Mouse (Mus musculus): ENCODE measurements at regions not wholly inside any gene's neighbourhood (a gene's known extent, or its start where the extent isn't known, plus 50 kb on each side); places are given as distances from the start of the nearest gene placed in this dataset.
A peak's percentile ranks its signal among the peaks of the same experiment; 100 is the strongest.

GRCm38 (mm10) chr2:82360224-82360623 is 307.2 kb downstream of the Zfp804a start:
- H3K27ac ChIP-seq (ENCODE audit: low read depth, low read length), result no peak overlapping the region
- ATAC-seq (ENCODE audit: low FRiP score), result no peak
- WGBS, result 93% methylated on average over 9 of the region's 9 CpGs
- H3K9ac ChIP-seq (replicated peaks; ENCODE audit: low read length, poor library complexity, severe bottlenecking), result no peak overlapping the region
- no peak for TF ChIP-seq CTCF (IDR thresholded peaks at IDR 0.05)
- DNase-seq (ENCODE audit: low spot score), result no peak
- no peaks in the 10 kb centered on the region for H3K36me3 ChIP-seq (ENCODE audit: insufficient read depth, low read length)
- no peak overlapping the region for H3K4me2 ChIP-seq (ENCODE audit: low read depth, low read length, poor library complexity, severe bottlenecking)
- no peaks in the 10 kb centered on the region for H3K4me1 ChIP-seq (ENCODE audit: insufficient read depth, low read length)
- H3K9me3 ChIP-seq (ENCODE audit: low read length), result no peaks in the 10 kb centered on the region
- no peaks in the 10 kb centered on the region for H3K27me3 ChIP-seq (ENCODE audit: insufficient read depth, low read length)
- no peak overlapping the region for H3K4me3 ChIP-seq (ENCODE audit: low read depth, low read length)

- Histone ChIP-seq H3K27ac (ENCODE audit: low read depth, low read length) (no peak overlapping the region), H3K27me3 (ENCODE audit: insufficient read depth, low read length) (no peaks in the 10 kb centered on the region), H3K36me3 (ENCODE audit: insufficient read depth, low read length) (no peaks in the 10 kb centered on the region), H3K4me3 (ENCODE audit: low read depth, low read length) (no peak overlapping the region), H3K4me2 (ENCODE audit: low read depth, low read length, poor library complexity, severe bottlenecking) (no peak overlapping the region), H3K9ac (replicated peaks; ENCODE audit: low read length, poor library complexity, severe bottlenecking) (no peak overlapping the region), H3K4me1 (ENCODE audit: insufficient read depth, low read length) (no peaks in the 10 kb centered on the region), H3K9me3 (ENCODE audit: low read length) (no peaks in the 10 kb centered on the region)
- ATAC-seq (ENCODE audit: low FRiP score) (no peak), DNase-seq (ENCODE audit: low spot score) (peak; percentile 35)
- no peak for TF ChIP-seq CTCF (IDR thresholded peaks at IDR 0.05)
- WGBS, result 85% methylated on average over 3 of the region's 3 CpGs
These were observed 320.1 kb downstream of the Zfp804a start for GRCm38 (mm10) chr2:82373152-82373551.

- Histone ChIP-seq H3K36me3 (ENCODE audit: insufficient read depth, low read length) (no peaks in the 10 kb centered on the region), H3K4me2 (ENCODE audit: low read depth, low read length, poor library complexity, severe bottlenecking) (no peak overlapping the region), H3K27me3 (ENCODE audit: insufficient read depth, low read length) (no peaks in the 10 kb centered on the region), H3K27ac (ENCODE audit: low read depth, low read length) (no peak overlapping the region), H3K9me3 (ENCODE audit: low read length) (no peaks in the 10 kb centered on the region), H3K4me1 (ENCODE audit: insufficient read depth, low read length) (no peaks in the 10 kb centered on the region), H3K4me3 (ENCODE audit: low read depth, low read length) (no peak overlapping the region), H3K9ac (replicated peaks; ENCODE audit: low read length, poor library complexity, severe bottlenecking) (no peak overlapping the region)
- DNase-seq (ENCODE audit: low spot score) (no peak), ATAC-seq (ENCODE audit: low FRiP score) (no peak)
- TF ChIP-seq CTCF (IDR thresholded peaks at IDR 0.05), result no peak
These were observed 325.5 kb downstream of the Zfp804a start for GRCm38 (mm10) chr2:82378476-82378875.

DNA sequence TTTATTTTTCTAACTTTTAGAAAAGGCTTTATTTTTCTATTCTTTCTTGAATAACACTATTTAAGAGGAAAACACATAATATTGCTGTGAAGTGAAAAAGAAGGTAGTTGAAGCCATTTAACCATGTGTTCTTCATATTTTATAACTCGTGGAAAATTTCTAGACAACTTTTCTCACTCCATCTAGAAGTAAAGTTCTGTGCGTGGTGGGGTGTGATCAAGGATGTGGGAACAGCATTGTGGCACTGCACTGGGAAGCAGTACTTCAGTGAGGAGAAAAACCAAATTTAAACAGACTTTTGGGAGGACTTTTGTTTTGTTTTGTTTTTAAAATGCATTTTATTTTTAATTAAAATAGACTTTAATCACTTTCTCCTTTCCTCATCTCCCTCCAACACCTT is 332.1 kb downstream of the Zfp804a start:
- no peak overlapping the region for H3K27ac ChIP-seq (ENCODE audit: low read depth, low read length)
- no peak for DNase-seq (ENCODE audit: low spot score)
- no peak for ATAC-seq (ENCODE audit: low FRiP score)
- TF ChIP-seq CTCF (IDR thresholded peaks at IDR 0.05), result no peak
- H3K4me1 ChIP-seq (ENCODE audit: insufficient read depth, low read length), result no peaks in the 10 kb centered on the region
- WGBS, result 85% methylated on average over 2 of the region's 2 CpGs
- no peaks in the 10 kb centered on the region for H3K27me3 ChIP-seq (ENCODE audit: insufficient read depth, low read length)
- H3K9me3 ChIP-seq (ENCODE audit: low read length), result no peaks in the 10 kb centered on the region
- H3K9ac ChIP-seq (replicated peaks; ENCODE audit: low read length, poor library complexity, severe bottlenecking), result no peak overlapping the region
- no peak overlapping the region for H3K4me2 ChIP-seq (ENCODE audit: low read depth, low read length, poor library complexity, severe bottlenecking)
- no peaks in the 10 kb centered on the region for H3K36me3 ChIP-seq (ENCODE audit: insufficient read depth, low read length)
- no peak overlapping the region for H3K4me3 ChIP-seq (ENCODE audit: low read depth, low read length)

- 53% methylated on average over 1 of the region's 1 CpGs for WGBS
- Histone ChIP-seq H3K27ac (ENCODE audit: low read depth, low read length) (no peak overlapping the region), H3K36me3 (ENCODE audit: insufficient read depth, low read length) (no peaks in the 10 kb centered on the region), H3K4me1 (ENCODE audit: insufficient read depth, low read length) (no peaks in the 10 kb centered on the region), H3K4me3 (ENCODE audit: low read depth, low read length) (no peak overlapping the region), H3K9ac (replicated peaks; ENCODE audit: low read length, poor library complexity, severe bottlenecking) (no peak overlapping the region), H3K9me3 (ENCODE audit: low read length) (no peaks in the 10 kb centered on the region), H3K27me3 (ENCODE audit: insufficient read depth, low read length) (no peaks in the 10 kb centered on the region), H3K4me2 (ENCODE audit: low read depth, low read length, poor library complexity, severe bottlenecking) (no peak overlapping the region)
- ATAC-seq (ENCODE audit: low FRiP score) (no peak), DNase-seq (ENCODE audit: low spot score) (peak; percentile 10)
- peak; percentile 35; the same call in 1 of the 2 replicates for TF ChIP-seq CTCF (IDR thresholded peaks at IDR 0.05)
These were observed 334.7 kb downstream of the Zfp804a start for GRCm38 (mm10) chr2:82387744-82388143.

DNA sequence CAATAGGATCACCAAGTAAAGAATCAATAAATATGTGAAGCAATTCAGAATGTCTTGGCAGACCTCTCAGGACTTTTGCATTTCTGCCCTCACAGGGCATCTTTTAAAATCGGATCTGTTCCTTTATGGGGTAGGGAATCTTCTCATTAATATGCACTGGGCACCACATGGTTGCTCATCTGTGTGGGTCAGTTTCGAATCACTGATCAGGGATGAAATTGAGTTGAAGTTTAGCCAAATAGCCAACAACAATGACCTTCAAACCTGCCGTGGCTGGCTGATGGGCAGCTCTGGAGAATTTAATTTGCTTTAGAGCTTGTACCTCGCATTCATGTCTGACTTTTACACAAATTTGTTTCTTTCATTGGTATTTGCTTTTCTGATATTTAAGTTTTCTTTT is 342.4 kb downstream of the Zfp804a start:
- no peaks in the 10 kb centered on the region for H3K27me3 ChIP-seq (ENCODE audit: insufficient read depth, low read length)
- no peaks in the 10 kb centered on the region for H3K4me1 ChIP-seq (ENCODE audit: insufficient read depth, low read length)
- no peak overlapping the region for H3K27ac ChIP-seq (ENCODE audit: low read depth, low read length)
- no peak for TF ChIP-seq CTCF (IDR thresholded peaks at IDR 0.05)
- no peak for ATAC-seq (ENCODE audit: low FRiP score)
- peak; percentile 50 for DNase-seq (ENCODE audit: low spot score)
- no peaks in the 10 kb centered on the region for H3K9me3 ChIP-seq (ENCODE audit: low read length)
- H3K4me3 ChIP-seq (ENCODE audit: low read depth, low read length), result no peak overlapping the region
- WGBS, result 23% methylated on average over 4 of the region's 4 CpGs
- H3K4me2 ChIP-seq (ENCODE audit: low read depth, low read length, poor library complexity, severe bottlenecking), result no peak overlapping the region
- H3K9ac ChIP-seq (replicated peaks; ENCODE audit: low read length, poor library complexity, severe bottlenecking), result no peak overlapping the region
- H3K36me3 ChIP-seq (ENCODE audit: insufficient read depth, low read length), result no peaks in the 10 kb centered on the region

DNA sequence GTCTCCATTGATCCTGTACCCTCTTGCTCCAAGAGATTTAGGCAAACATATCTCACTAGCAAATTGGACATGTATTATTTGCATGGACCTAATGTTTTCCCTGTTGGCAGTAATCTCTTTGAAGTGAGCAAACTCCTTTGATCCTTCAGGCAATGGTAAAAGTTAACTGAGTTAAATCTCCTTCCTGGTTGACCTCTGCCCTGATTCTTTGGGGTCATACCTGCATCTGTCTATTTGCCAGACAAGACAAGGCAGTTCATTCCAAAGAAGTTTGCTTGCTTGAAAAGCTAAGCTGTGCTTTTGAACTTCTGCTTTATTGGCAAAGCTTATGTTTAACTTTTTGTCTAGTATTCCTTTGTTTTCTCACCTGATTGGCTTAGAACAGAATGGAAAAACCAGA is 392.7 kb downstream of the Zfp804a start:
- H3K27me3 ChIP-seq (ENCODE audit: insufficient read depth, low read length), result no peaks in the 10 kb centered on the region
- H3K36me3 ChIP-seq (ENCODE audit: insufficient read depth, low read length), result no peaks in the 10 kb centered on the region
- no peak overlapping the region for H3K27ac ChIP-seq (ENCODE audit: low read depth, low read length)
- no peak overlapping the region for H3K4me3 ChIP-seq (ENCODE audit: low read depth, low read length)
- ATAC-seq (ENCODE audit: low FRiP score) (no peak), DNase-seq (ENCODE audit: low spot score) (no peak)
- no peaks in the 10 kb centered on the region for H3K9me3 ChIP-seq (ENCODE audit: low read length)
- no peak overlapping the region for H3K4me2 ChIP-seq (ENCODE audit: low read depth, low read length, poor library complexity, severe bottlenecking)
- no peaks in the 10 kb centered on the region for H3K4me1 ChIP-seq (ENCODE audit: insufficient read depth, low read length)
- no peak for TF ChIP-seq CTCF (IDR thresholded peaks at IDR 0.05)
- no peak overlapping the region for H3K9ac ChIP-seq (replicated peaks; ENCODE audit: low read length, poor library complexity, severe bottlenecking)

Data from midbrain, postnatal 0 days (tissue).